Mouse (Mus musculus): ENCODE results near the gene Ptprf. TPM values are rescaled to one million over a fixed set of nuclear protein-coding genes. Genes with fewer than 3 reads are reported as not detected.
A peak's percentile ranks its signal among the peaks of the same experiment; 100 is the strongest.

Gene Ptprf
- polyA plus RNA-seq, 1 experiment from 2014 or later: 78.9 TPM

DNA sequence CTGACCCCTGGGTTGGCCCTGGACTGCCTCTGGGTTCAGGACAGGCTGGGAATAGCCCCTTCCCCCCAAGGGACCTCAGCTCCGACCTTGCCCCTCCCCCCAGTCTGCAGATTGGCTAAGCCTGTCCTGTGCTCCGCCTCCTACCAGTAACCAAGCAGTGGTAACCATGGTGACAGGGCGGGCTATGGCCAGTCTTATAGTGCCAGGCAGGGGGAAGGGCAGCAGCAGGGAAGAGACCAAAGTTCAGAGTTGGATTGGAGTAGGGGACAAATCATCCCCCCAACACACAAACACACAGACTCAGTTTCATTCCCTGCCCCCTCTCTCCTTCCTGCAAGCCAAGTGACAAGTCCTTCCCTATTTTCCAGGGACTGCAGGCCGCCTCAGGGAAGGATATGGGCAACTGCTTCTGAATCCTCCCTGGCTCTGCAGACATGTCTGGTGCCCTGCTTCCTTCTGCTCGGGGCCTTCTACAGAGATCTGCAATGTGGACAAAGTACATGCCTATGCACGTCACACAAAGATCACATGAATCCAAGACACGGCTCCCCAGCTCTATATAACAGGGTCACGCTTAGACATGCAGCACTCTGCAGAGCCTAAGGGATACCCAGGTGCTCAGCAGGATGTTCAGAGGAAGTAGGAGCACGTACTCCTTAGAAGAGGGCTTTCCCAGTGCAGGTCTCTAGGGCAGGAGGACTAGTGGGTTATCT is 14.5 kb downstream of the Ptprf start:
- Histone ChIP-seq H3K9ac (ENCODE audit: low read depth, low read length) (peak overlapping the region; percentile 50), H3K9me3 (replicated peaks; ENCODE audit: control insufficient read depth, low read length, poor library complexity, severe bottlenecking) (no peaks in the 10 kb centered on the region), H3K4me3 (ENCODE audit: low read depth, low read length) (no peak overlapping the region), H3K4me2 (ENCODE audit: low read length) (peak overlapping the region; percentile 38), H3K36me3 (ENCODE audit: control insufficient read depth, insufficient read depth, low read length) (no peaks in the 10 kb centered on the region; the same call in 1 of the 2 replicates), H3K27ac (ENCODE audit: low read length) (peak overlapping the region; percentile 89), H3K4me1 (ENCODE audit: control insufficient read depth, insufficient read depth, low read length) (peaks cover 45% of the 10 kb centered on the region), H3K27me3 (ENCODE audit: control insufficient read depth, insufficient read depth, low read depth, low read length) (no peaks in the 10 kb centered on the region)
- ATAC-seq: peak; percentile 93
- WGBS: 11% methylated on average over 9 of the region's 9 CpGs

DNA sequence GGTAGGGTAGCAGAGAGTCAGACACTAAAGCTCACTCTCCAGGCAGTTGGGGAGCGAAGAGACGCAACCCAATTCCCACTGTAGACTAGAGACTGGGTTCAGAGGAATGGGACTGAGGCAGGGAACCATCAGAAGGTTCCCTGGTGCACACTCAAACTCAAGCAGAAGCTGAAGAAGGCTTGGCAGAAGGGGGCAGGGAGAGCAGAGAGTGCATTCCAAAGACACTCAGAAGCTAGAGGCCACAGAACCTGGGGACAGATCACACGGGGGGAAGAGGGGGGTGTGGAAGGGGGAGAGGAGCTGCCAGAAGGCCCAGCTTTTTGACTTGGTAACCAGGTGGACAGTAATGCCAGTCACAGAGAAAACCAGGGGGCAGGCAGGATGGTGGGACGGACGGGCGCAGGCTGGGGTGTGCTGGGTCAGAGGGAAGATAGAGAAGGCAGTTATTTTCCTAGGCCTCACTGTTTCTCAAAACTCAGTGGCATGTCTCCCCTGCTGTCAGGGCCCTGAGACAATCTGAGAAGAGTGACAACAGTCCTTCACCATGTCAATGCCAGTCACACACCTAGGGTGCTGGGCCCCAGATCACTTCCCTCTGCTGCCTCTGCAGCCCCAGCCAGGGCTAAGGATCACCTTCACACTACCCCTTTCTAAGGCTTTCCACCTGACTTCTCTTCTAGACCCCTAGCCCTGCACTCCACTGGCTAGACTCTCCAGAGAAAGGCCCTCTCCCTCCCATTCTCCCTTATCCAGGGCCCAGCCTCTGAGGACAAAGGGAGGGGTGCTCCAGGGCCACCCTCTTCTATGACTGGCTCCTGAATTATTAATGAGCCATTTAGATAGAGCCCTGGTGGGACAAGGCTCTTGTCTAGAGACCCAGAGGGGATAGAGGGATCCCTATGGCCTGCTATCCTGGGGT is 15.3 kb downstream of the Ptprf start:
- Histone ChIP-seq H3K27me3 (ENCODE audit: control insufficient read depth, insufficient read depth, low read depth, low read length) (no peaks in the 10 kb centered on the region), H3K9me3 (replicated peaks; ENCODE audit: control insufficient read depth, low read length, poor library complexity, severe bottlenecking) (no peaks in the 10 kb centered on the region), H3K4me3 (ENCODE audit: low read depth, low read length) (no peak overlapping the region), H3K4me2 (ENCODE audit: low read length) (peak overlapping the region; percentile 38), H3K27ac (ENCODE audit: low read length) (peak overlapping the region; percentile 89), H3K36me3 (ENCODE audit: control insufficient read depth, insufficient read depth, low read length) (peaks cover 3% of the 10 kb centered on the region; the same call in 1 of the 2 replicates), H3K9ac (ENCODE audit: low read depth, low read length) (peak overlapping the region; percentile 50), H3K4me1 (ENCODE audit: control insufficient read depth, insufficient read depth, low read length) (peaks cover 42% of the 10 kb centered on the region)
- peak; percentile 63 for ATAC-seq
- WGBS: 54% methylated on average over 6 of the region's 6 CpGs

DNA sequence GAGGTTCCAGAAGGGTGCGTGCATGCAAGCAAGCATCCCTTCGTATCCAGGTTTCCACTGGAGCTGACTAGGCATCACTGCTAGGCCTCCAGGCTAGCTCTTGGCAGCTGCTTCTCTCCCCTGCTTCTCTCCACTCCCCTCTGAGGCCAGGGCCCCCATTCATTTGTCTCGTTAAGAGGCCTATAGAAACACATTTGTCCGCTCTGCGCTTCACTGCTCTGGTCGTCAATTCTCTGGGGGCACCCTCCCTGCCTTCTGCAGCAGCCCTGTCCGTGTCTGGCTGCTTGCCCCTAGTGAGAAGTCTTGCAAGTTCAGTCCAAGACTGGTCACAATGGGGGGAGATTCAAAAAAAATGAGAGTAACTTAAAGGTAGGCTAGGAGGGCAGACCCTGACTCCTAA is 16.7 kb downstream of the Ptprf start:
- Histone ChIP-seq H3K4me2 (ENCODE audit: low read length) (no peak overlapping the region), H3K9ac (ENCODE audit: low read depth, low read length) (no peak overlapping the region), H3K27me3 (ENCODE audit: control insufficient read depth, insufficient read depth, low read depth, low read length) (no peaks in the 10 kb centered on the region), H3K4me1 (ENCODE audit: control insufficient read depth, insufficient read depth, low read length) (peaks cover 37% of the 10 kb centered on the region), H3K27ac (ENCODE audit: low read length) (no peak overlapping the region), H3K4me3 (ENCODE audit: low read depth, low read length) (no peak overlapping the region), H3K36me3 (ENCODE audit: control insufficient read depth, insufficient read depth, low read length) (peaks cover 5% of the 10 kb centered on the region), H3K9me3 (replicated peaks; ENCODE audit: control insufficient read depth, low read length, poor library complexity, severe bottlenecking) (no peaks in the 10 kb centered on the region)
- no peak for ATAC-seq
- 12% methylated on average over 7 of the region's 7 CpGs for WGBS

GRCm38 (mm10) chr4:118273998-118274397 is 17.2 kb downstream of the Ptprf start:
- Histone ChIP-seq H3K27me3 (ENCODE audit: control insufficient read depth, insufficient read depth, low read depth, low read length) (no peaks in the 10 kb centered on the region), H3K4me2 (ENCODE audit: low read length) (no peak overlapping the region), H3K36me3 (ENCODE audit: control insufficient read depth, insufficient read depth, low read length) (peaks cover 10% of the 10 kb centered on the region), H3K9ac (ENCODE audit: low read depth, low read length) (no peak overlapping the region), H3K9me3 (replicated peaks; ENCODE audit: control insufficient read depth, low read length, poor library complexity, severe bottlenecking) (no peaks in the 10 kb centered on the region), H3K4me1 (ENCODE audit: control insufficient read depth, insufficient read depth, low read length) (peaks cover 37% of the 10 kb centered on the region), H3K4me3 (ENCODE audit: low read depth, low read length) (no peak overlapping the region), H3K27ac (ENCODE audit: low read length) (no peak overlapping the region)
- no peak for ATAC-seq
- WGBS: 70% methylated on average over 8 of the region's 8 CpGs

- no peak overlapping the region for H3K4me3 ChIP-seq (ENCODE audit: low read depth, low read length)
- H3K36me3 ChIP-seq (ENCODE audit: control insufficient read depth, insufficient read depth, low read length): peaks cover 13% of the 10 kb centered on the region
- H3K9me3 ChIP-seq (replicated peaks; ENCODE audit: control insufficient read depth, low read length, poor library complexity, severe bottlenecking): no peaks in the 10 kb centered on the region
- WGBS: 40% methylated on average over 5 of the region's 5 CpGs
- ATAC-seq: no peak
- H3K27me3 ChIP-seq (ENCODE audit: control insufficient read depth, insufficient read depth, low read depth, low read length): no peaks in the 10 kb centered on the region
- H3K4me2 ChIP-seq (ENCODE audit: low read length): no peak overlapping the region
- peaks cover 37% of the 10 kb centered on the region for H3K4me1 ChIP-seq (ENCODE audit: control insufficient read depth, insufficient read depth, low read length)
- H3K9ac ChIP-seq (ENCODE audit: low read depth, low read length): no peak overlapping the region
- no peak overlapping the region for H3K27ac ChIP-seq (ENCODE audit: low read length)
Measured at GRCm38 (mm10) chr4:118273545-118273944, 17.7 kb downstream of the Ptprf start.

DNA sequence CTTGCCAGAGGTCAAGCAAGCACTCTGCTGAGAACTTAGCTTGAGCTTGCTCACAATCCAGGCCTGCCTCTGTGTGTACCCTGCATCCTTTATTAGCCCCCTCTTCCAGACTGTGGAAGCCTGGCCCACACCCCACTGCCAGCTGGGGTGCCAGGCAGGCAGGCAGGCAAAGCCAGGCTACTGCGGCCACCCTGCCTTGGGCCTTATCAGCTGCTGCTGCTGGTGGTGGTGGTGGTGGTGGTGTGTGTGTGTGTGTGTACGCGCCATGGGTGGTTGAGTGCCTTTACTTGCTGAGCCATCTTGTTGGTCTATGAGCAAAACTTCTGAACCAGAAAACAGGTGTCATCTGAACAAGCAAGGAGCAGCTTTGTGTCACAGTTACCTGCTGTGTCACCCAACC is 18.3 kb downstream of the Ptprf start:
- Histone ChIP-seq H3K9me3 (replicated peaks; ENCODE audit: control insufficient read depth, low read length, poor library complexity, severe bottlenecking) (no peaks in the 10 kb centered on the region), H3K27me3 (ENCODE audit: control insufficient read depth, insufficient read depth, low read depth, low read length) (no peaks in the 10 kb centered on the region), H3K4me1 (ENCODE audit: control insufficient read depth, insufficient read depth, low read length) (peaks cover 34% of the 10 kb centered on the region), H3K27ac (ENCODE audit: low read length) (no peak overlapping the region), H3K9ac (ENCODE audit: low read depth, low read length) (no peak overlapping the region), H3K36me3 (ENCODE audit: control insufficient read depth, insufficient read depth, low read length) (peaks cover 13% of the 10 kb centered on the region), H3K4me2 (ENCODE audit: low read length) (no peak overlapping the region), H3K4me3 (ENCODE audit: low read depth, low read length) (no peak overlapping the region)
- ATAC-seq: no peak
- 79% methylated on average over 3 of the region's 3 CpGs for WGBS

GRCm38 (mm10) chr4:118272258-118272657 is 18.9 kb downstream of the Ptprf start:
- WGBS: 44% methylated on average over 5 of the region's 5 CpGs
- H3K27me3 ChIP-seq (ENCODE audit: control insufficient read depth, insufficient read depth, low read depth, low read length): no peaks in the 10 kb centered on the region
- H3K27ac ChIP-seq (ENCODE audit: low read length): no peak overlapping the region
- H3K4me1 ChIP-seq (ENCODE audit: control insufficient read depth, insufficient read depth, low read length): peaks cover 29% of the 10 kb centered on the region
- H3K4me2 ChIP-seq (ENCODE audit: low read length): no peak overlapping the region
- H3K4me3 ChIP-seq (ENCODE audit: low read depth, low read length): no peak overlapping the region
- no peak overlapping the region for H3K9ac ChIP-seq (ENCODE audit: low read depth, low read length)
- no peaks in the 10 kb centered on the region for H3K9me3 ChIP-seq (replicated peaks; ENCODE audit: control insufficient read depth, low read length, poor library complexity, severe bottlenecking)
- no peak for ATAC-seq
- H3K36me3 ChIP-seq (ENCODE audit: control insufficient read depth, insufficient read depth, low read length): peaks cover 13% of the 10 kb centered on the region

GRCm38 (mm10) chr4:118271556-118272074 is 19.6 kb downstream of the Ptprf start:
- no peak overlapping the region for H3K4me2 ChIP-seq (ENCODE audit: low read length)
- no peak for ATAC-seq
- H3K9me3 ChIP-seq (replicated peaks; ENCODE audit: control insufficient read depth, low read length, poor library complexity, severe bottlenecking): no peaks in the 10 kb centered on the region
- no peak overlapping the region for H3K27ac ChIP-seq (ENCODE audit: low read length)
- H3K9ac ChIP-seq (ENCODE audit: low read depth, low read length): no peak overlapping the region
- H3K36me3 ChIP-seq (ENCODE audit: control insufficient read depth, insufficient read depth, low read length): peaks cover 13% of the 10 kb centered on the region
- no peaks in the 10 kb centered on the region for H3K27me3 ChIP-seq (ENCODE audit: control insufficient read depth, insufficient read depth, low read depth, low read length)
- peaks cover 23% of the 10 kb centered on the region for H3K4me1 ChIP-seq (ENCODE audit: control insufficient read depth, insufficient read depth, low read length)
- WGBS: 48% methylated on average over 9 of the region's 9 CpGs
- H3K4me3 ChIP-seq (ENCODE audit: low read depth, low read length): no peak overlapping the region

- Histone ChIP-seq H3K4me1 (ENCODE audit: control insufficient read depth, insufficient read depth, low read length) (peaks cover 20% of the 10 kb centered on the region), H3K27me3 (ENCODE audit: control insufficient read depth, insufficient read depth, low read depth, low read length) (no peaks in the 10 kb centered on the region), H3K27ac (ENCODE audit: low read length) (no peak overlapping the region), H3K4me2 (ENCODE audit: low read length) (no peak overlapping the region), H3K4me3 (ENCODE audit: low read depth, low read length) (no peak overlapping the region), H3K9me3 (replicated peaks; ENCODE audit: control insufficient read depth, low read length, poor library complexity, severe bottlenecking) (no peaks in the 10 kb centered on the region), H3K9ac (ENCODE audit: low read depth, low read length) (no peak overlapping the region), H3K36me3 (ENCODE audit: control insufficient read depth, insufficient read depth, low read length) (peaks cover 13% of the 10 kb centered on the region)
- 97% methylated on average over 3 of the region's 3 CpGs for WGBS
- no peak for ATAC-seq
Measured at GRCm38 (mm10) chr4:118270706-118271105, 20.5 kb downstream of the Ptprf start.
